Mouse (Mus musculus) erythroblast, embryonic 14.5 days (primary cell): ENCODE data around the gene Misp. TPM values are rescaled to one million over a fixed set of nuclear protein-coding genes. Genes with fewer than 3 reads are reported as not detected.

Experiments used
- H3K27me3 ChIP-seq: 2 replicates; pipeline ENCODE4 v1.6.1; 2012; ENCODE audit warnings: inconsistent platforms; ENCODE audit not compliant: control insufficient read depth
- H3K36me3 ChIP-seq: 2 replicates; pipeline ENCODE4 v1.6.1; 2012; ENCODE audit warnings: mild to moderate bottlenecking, inconsistent platforms; ENCODE audit not compliant: control insufficient read depth
- H3K4me1 ChIP-seq: 2 replicates; pipeline ENCODE4 v1.6.1; 2012; ENCODE audit warnings: inconsistent platforms; ENCODE audit not compliant: control insufficient read depth
- H3K4me3 ChIP-seq: replicated peaks from 2 replicates; pipeline ENCODE3; 2012; ENCODE audit warnings: moderate library complexity, mild to moderate bottlenecking, inconsistent platforms
- H3K9me3 ChIP-seq: 2 replicates; pipeline ENCODE4 v1.6.1; 2012; ENCODE audit warnings: low read length, inconsistent platforms, mixed read lengths; ENCODE audit not compliant: control insufficient read depth
- GATA1 ChIP-seq: IDR thresholded peaks from 2 replicates; pipeline ENCODE4 v1.6.1; 2012; ENCODE audit warnings: low read length, inconsistent platforms, mixed read lengths
- TAL1 ChIP-seq: IDR thresholded peaks from 3 replicates; pipeline ENCODE4 v1.6.1; 2012; ENCODE audit warnings: low read length, inconsistent platforms, mixed read lengths
- polyA plus RNA-seq: library from polyadenylated mRNA; stranded (reverse); fragments of >175 nt; gene quantifications from 2 replicates; pipeline ENCODE4 v1.2.3, GENCODE M21; 2012

Misp gene
- polyA plus RNA-seq, 1 experiment: not detected

GRCm38 (mm10) chr10:79793051-79793737, 27.6 kb upstream of the Misp start, which contains the start of gene Palm:
Gene Palm (plus strand): TSS chr10:79793572.
- no peaks in the 10 kb centered on the region for H3K9me3 ChIP-seq
- TF ChIP-seq GATA1 (no peak), TAL1 (no peak)
- H3K27me3 ChIP-seq: peaks cover 24% of the 10 kb centered on the region
- H3K4me3 ChIP-seq: peak within 1 kb of the TSS; percentile 57
- peaks cover 29% of the 10 kb centered on the region for H3K4me1 ChIP-seq
- no peaks in the 10 kb centered on the region for H3K36me3 ChIP-seq

- peaks cover 31% of the 10 kb centered on the region for H3K4me1 ChIP-seq
- no peaks in the 10 kb centered on the region for H3K36me3 ChIP-seq
- H3K9me3 ChIP-seq: no peaks in the 10 kb centered on the region
- TF ChIP-seq TAL1 (no peak), GATA1 (no peak)
- H3K4me3 ChIP-seq: peak overlapping the region; percentile 57
- H3K27me3 ChIP-seq: peaks cover 24% of the 10 kb centered on the region
Observed at GRCm38 (mm10) chr10:79793738-79794490, 26.9 kb upstream of the Misp start.

DNA sequence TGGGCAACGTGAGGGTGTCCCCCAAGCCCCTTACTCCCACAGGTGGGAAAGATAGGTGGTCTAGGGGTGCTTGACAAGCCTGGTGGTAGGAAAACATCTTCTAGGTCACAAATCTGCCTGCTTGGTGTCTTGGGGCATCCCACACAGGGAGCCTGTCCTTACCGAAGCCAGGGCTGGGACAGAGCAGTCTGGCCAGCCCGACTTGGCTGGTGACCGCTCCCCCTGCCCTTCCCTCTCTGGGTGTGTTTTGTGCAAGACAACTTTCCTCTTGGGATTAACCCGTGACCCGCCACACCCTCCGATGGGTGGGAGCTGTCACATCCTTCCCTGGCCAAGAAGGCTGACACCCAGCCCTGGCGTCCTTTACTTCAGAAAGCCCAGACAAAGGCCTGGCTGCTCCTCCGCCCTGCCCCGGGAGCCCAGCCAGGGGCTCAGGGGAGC, 26.3 kb upstream of the Misp start:
- Histone ChIP-seq H3K27me3 (peaks cover 24% of the 10 kb centered on the region), H3K4me1 (peaks cover 31% of the 10 kb centered on the region), H3K9me3 (no peaks in the 10 kb centered on the region), H3K4me3 (no peak overlapping the region), H3K36me3 (no peaks in the 10 kb centered on the region)
- no peak for TF ChIP-seq TAL1
- TF ChIP-seq GATA1: no peak

- no peaks in the 10 kb centered on the region for H3K9me3 ChIP-seq
- peaks cover 31% of the 10 kb centered on the region for H3K4me1 ChIP-seq
- TF ChIP-seq TAL1 (no peak), GATA1 (no peak)
- H3K27me3 ChIP-seq: peaks cover 21% of the 10 kb centered on the region
- H3K36me3 ChIP-seq: no peaks in the 10 kb centered on the region
- H3K4me3 ChIP-seq: no peak overlapping the region
Observed at GRCm38 (mm10) chr10:79795905-79796304, 24.9 kb upstream of the Misp start.

DNA sequence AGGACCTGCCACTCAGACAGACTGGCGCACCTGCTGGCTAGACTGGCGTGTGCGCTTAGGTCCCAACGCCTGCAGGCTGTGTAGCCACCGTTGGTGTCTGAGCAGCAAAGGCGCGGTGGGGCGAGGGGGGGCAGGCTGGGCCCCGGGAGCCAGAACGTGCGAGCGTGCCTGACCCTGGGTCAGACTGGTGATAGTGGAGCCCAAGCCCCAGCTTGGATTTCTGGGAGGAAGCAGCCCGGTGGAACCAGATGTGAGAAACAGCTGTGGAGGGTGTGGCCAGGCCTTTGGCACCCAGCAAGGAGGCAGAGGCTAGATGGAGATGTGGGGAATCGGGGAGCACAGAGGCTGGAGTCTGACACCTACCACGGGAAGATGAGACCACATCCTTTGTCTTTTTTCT, 23.5 kb upstream of the Misp start:
- TF ChIP-seq GATA1: no peak
- TF ChIP-seq TAL1: no peak
- H3K4me1 ChIP-seq: peaks cover 35% of the 10 kb centered on the region
- H3K36me3 ChIP-seq: no peaks in the 10 kb centered on the region
- H3K4me3 ChIP-seq: no peak overlapping the region
- peaks cover 21% of the 10 kb centered on the region for H3K27me3 ChIP-seq
- H3K9me3 ChIP-seq: no peaks in the 10 kb centered on the region

- TF ChIP-seq GATA1: no peak
- no peak for TF ChIP-seq TAL1
- peaks cover 35% of the 10 kb centered on the region for H3K4me1 ChIP-seq
- H3K27me3 ChIP-seq: peaks cover 16% of the 10 kb centered on the region
- H3K9me3 ChIP-seq: no peaks in the 10 kb centered on the region
- no peak overlapping the region for H3K4me3 ChIP-seq
- H3K36me3 ChIP-seq: no peaks in the 10 kb centered on the region
Observed at GRCm38 (mm10) chr10:79798289-79798928, 22.4 kb upstream of the Misp start.

DNA sequence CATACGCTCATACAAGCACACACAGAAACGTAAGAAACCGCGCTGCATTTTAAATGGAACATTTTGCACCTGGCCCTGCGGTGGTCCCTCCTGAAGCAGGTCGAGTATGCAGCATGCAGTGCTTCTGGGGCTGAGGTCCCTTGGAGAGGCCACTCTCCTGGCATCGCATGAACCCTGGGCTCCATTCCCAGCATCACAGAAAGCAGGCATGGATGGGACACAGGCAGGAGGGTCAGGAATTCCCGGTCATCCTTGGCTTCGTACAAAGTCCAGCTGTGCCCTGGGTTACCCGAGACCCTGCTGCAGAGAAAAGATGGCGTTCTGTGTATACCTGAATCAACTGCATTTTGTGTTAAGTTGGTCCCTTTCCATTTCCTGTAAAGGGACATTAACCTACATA, 20.3 kb upstream of the Misp start:
- Histone ChIP-seq H3K27me3 (no peaks in the 10 kb centered on the region; the same call in none of the 2 replicates), H3K9me3 (no peaks in the 10 kb centered on the region), H3K4me1 (peaks cover 23% of the 10 kb centered on the region), H3K36me3 (no peaks in the 10 kb centered on the region), H3K4me3 (no peak overlapping the region)
- no peak for TF ChIP-seq GATA1
- TF ChIP-seq TAL1: no peak

GRCm38 (mm10) chr10:79801837-79802236, 19.0 kb upstream of the Misp start:
- Histone ChIP-seq H3K4me1 (peaks cover 35% of the 10 kb centered on the region), H3K36me3 (no peaks in the 10 kb centered on the region)

DNA sequence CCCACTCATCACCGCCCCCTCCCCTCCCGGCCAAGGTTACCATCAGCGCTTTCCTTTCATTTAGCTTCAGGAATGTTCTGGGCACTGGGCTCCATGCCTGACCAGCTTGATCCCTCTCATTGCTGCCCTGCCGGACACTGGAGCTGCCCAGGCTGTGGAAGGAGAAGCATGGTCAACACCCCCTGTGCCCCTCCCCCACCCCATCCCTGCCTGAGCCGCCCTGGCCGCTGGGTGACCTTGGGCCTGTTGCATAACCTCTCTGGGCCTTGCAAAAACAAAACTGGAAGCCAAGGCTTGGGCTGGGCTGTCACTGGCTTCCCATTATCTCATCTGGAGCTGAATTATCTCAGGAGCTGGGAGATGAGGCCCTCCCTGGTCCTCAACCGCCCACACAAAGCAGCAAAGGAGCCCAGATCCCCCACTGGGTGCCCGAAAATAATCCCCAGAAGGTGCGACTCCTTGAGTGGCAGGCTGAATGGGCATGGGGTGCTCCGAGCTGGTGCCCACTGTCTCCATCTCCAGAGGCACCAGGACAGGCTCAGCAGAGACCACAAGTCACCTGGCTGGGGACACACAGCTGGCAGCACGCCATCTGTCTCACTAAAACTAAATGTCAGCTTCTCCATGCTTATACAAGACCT, 18.3 kb upstream of the Misp start:
- no peak for TF ChIP-seq TAL1
- no peak for TF ChIP-seq GATA1
- Histone ChIP-seq H3K36me3 (no peaks in the 10 kb centered on the region), H3K4me1 (peaks cover 38% of the 10 kb centered on the region), H3K27me3 (no peaks in the 10 kb centered on the region; the same call in 1 of the 2 replicates), H3K9me3 (no peaks in the 10 kb centered on the region), H3K4me3 (no peak overlapping the region)

More at GRCm38 (mm10) chr10:79801837-79802236, 19.0 kb upstream of the Misp start:
- H3K27me3 ChIP-seq: no peaks in the 10 kb centered on the region; the same call in none of the 2 replicates
- no peak overlapping the region for H3K4me3 ChIP-seq
- TF ChIP-seq GATA1 (no peak), TAL1 (no peak)
- no peaks in the 10 kb centered on the region for H3K9me3 ChIP-seq
